Mouse (Mus musculus) cerebral cortex, adult 2 months (tissue): ENCODE data around the gene Vdr.

Experiments used
- WGBS: fragments of 180-500 bp; shearing (Covaris S2); methylation state at CpG from one replicate; pipeline ENCODE4 v1.1.7; 2018; 5-methylcytosine and 5-hydroxymethylcytosine counted together

Gene Vdr

DNA sequence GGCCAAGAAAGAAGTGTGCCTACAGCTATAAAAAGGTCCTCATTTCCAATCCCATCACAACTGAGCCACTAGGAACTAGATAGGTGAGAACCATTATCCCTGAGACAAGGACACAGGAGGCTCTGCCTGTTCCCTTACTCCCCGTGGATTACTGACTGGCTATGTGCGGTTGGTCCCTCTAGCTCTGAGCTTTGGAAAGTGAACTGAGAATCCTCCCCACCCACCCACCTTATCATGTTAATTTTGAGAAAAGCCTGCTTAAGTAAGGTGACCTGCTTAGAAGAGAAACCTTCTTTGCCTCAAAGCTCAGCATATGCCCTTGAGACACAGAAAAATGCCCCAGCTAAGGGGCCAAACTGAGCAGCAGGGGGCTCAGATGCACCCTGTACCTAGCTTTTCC is 81.0 kb downstream of the Vdr start:
- WGBS = 43% methylated on average over 2 of the region's 2 CpGs

DNA sequence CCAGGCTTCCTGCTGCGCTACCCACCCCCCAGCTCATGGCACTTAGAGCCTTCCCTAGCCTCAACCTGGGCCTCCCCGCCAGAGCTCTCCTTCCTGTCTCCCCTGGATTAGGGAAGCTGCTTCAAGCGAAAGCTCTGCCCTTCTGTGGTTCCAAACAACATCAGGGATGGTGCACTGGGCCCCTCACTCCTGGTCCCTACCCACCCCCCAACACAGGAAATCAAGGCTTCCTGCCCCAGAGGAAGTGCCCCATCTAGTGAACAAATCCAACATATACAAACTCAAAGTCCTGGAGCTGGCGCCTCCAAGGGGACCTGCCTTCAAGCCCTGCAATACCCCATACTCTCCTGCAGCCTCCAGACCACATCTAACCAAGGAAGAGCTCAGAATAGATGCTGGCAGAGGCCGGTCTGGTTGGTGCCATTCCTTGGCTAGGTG is 81.5 kb downstream of the Vdr start:
- 66% methylated on average over 5 of the region's 5 CpGs for WGBS

DNA sequence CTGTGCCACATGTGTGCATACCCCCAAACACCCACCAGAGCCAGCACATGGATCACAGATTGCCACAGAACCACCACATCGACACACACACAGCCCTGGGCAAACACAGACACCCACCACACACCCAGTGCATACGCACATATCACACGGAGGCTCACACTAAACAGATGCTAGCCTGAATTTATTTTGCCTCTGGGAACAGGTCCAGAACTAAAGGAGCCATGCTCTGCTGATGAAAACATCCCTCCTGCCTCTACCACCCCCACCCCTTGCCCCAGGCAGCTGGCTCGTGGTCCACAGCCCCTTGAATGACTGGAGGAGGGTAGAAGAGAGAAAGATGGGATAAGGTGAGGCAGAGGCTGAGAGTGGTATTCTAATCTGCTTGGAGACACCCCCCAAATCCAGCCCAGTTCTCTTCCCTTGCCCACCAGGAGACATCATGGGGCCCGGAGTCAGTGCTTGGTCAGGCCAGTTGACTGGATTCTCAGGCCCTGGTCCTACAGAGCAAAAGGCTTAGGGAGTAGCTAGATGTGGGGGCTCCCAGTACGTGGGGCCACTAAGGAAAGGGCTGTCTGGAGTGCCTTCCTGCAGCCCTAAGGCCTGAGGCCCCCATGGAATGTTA is 82.1 kb downstream of the Vdr start:
- 35% methylated on average over 6 of the region's 6 CpGs for WGBS

DNA sequence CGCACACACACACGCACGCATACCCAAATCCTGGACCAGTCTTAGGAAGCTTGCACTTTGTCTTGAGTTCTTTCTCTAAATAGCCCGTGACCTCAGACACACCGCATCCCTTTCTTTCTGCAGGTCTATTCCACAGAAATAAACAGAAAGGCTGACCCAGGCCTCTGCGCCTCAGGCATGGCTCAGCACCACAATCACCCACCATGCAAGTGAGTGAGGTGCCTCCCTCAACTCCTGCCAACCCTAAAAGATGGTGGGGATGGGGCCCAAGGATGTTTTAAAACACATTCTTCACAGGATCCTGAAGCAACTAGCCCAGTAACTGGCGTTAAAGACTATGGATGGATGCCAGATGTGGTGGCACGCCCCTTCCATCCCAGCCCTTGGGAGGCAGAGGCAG is 83.0 kb downstream of the Vdr start:
- 77% methylated on average over 8 of the region's 8 CpGs for WGBS

DNA sequence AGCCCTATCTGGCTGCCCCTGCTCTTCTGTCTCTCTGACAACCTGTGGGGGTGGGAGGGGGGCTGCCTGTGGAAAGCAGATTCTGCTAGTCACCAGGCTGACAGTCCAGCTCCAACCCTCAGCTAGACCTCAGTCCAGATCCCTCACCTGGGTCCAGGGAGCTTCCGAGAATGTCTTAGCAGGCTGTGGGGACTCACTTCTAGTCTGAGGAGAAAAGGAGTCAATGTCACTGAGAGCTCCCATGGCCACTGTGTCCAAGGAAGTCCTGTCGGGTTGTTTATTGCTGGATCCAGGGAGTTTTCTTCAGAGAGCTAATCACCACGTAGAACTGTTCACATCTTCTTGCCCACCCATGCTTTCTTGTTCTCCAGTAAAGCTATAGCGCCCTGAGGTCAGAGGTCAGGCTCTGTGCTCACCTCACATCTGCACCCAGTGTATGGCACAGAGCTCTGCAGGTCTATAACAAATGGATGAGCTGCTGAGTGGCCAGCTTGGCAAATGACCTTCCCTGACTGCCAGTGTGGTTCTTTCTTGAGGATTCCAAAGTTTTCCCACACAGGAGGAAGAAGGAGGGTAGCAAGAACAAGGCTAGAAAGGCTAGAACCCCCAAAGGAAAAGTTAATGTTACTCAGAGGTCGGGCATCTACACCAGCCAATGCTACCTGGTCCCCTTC is 83.7 kb downstream of the Vdr start:
- WGBS = 80% methylated on average over 5 of the region's 5 CpGs

DNA sequence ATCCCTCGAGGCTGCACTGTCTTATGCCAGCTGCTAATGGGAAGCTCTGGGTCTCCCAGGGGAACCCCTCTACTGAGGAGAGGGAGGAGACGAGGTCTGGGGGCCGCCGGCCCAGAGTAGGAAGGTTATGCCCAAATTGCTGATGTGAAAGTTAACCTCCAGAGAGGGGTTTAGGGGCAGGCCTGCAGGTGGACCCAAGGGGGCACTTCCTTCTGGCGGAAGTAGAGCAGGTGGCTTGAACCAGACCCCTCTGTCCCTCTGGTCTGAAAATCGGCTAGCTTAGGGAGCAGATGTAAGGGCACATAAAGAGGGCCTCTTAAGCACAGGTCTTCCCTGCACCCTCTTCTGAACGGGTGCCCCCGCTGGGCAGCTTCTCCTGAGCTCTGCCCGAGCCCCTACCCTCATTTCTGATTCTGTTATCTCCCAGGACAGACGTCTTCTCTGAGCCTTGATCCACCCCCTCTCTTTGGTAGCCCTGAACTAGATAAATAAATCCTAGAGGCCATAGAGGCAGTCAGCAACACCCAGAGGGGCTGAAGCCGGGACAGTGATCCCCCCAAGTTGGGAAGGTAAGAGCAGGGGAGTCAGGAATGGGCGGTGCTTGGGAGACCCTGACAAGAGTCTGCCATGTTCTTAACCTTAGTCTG is 84.4 kb downstream of the Vdr start:
- 72% methylated on average over 12 of the region's 12 CpGs for WGBS

DNA sequence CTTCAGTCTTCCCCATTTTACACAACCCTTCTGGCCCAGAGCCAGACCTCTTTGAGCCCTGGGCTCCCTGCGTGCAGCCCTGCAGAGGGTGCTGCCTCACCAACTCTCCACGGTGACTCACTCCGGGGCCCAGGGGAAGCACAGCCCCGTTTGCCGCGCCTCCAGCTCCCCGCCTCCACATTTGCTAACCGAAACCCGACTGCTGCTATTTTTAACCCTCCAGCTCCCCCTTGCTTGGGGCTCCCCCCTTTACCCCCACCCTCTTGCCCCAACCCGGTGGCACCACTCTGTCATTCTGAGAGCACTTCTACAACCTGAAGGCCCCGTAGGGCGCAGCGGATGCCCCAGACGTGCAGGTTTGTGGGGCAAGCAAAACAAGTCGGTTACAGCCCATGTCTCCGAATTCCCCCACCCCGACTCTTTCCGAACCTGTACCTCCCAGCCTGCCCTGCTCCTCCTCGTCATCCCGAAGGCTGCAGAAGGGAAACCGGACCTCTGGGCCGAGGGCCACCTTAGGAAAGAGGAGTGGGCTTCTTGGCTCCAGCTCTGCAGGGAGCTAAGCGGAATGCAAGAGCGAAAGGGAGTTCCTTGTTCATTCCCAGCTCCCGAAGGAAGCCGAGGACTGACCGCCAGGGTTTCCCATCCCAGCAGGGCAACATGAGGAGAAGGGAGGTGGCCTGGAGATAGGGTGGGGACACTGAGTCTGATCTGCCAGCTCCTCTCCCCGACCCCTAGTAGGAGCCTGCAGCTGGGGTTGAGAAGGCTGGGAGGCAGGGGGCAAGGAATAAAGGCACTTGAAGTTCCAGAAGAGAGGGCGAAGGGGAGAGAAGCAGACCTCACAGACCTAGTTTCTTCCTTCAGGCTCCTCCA is 85.1 kb downstream of the Vdr start:
- WGBS = 16% methylated on average over 29 of the region's 29 CpGs

DNA sequence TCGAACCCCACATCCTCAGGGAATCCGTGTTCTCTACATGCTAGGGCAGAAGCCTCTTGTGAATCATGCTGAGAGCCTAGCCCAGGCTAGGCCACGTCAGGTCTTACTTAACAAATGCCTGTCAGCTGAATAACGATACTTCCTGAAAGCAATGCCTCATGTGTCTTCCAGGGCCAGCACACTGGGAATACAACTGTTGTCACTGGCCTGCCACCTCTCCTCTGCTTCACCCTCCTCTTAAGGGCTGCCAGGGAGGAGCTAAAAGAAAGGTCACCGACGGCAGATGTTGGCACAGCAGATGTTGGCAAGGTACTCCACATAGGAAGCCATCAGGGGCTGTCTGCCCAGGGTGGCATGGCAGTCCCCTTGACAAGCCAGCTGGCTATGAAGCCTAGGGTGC is 86.4 kb downstream of the Vdr start:
- 63% methylated on average over 6 of the region's 6 CpGs for WGBS

DNA sequence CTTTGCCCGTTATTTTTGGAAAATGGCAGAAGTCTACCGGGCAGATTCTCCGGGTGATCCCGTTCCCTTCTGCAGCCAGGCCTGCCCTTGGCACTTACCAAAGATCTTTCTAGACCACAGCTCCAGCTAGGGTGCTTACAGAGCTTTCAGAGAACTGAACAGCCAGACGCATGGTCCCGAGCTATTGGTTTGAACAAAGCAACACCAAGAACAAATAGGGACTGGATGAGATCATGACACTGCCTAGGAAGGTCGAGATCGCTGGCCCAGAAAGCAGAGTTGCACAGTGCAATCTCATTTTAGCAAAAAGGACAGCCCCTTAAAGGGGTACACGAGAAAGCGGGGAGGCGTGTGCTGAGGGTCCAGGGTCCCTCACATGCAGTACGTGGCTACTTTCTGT is 87.0 kb downstream of the Vdr start:
- 64% methylated on average over 12 of the region's 12 CpGs for WGBS

DNA sequence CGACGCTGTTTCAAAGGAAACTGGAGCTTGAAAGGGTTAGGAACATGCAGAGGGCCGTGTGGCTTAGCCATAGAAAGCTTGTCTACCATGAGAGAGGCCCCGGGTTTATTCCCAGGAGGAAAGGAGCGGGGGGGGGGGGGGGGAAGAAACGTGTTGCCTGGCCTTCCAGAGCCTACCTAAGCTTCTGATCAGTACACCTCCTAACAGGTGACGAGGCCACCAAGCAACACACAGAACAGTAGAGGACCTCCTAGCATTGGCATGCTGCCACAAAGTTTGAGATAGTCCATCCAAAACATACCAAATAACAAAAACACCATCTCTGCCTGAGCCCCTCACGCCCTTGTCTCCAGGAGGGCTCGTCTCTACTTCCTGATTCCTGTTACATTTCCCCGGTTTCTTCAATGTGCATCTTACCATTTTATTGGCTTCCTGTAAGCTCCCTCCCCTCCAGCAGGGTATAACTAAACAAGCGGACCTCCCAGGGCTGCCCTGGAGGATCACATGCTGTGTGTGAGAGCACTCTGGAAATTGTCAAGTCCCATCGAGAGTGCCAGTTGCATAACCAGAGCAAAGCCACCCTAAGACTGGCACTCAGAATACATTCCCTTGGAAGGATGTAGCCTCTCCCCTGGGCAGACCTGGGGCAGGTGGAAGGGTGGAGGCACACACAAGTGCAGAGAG is 87.7 kb downstream of the Vdr start:
- 52% methylated on average over 12 of the region's 12 CpGs for WGBS

DNA sequence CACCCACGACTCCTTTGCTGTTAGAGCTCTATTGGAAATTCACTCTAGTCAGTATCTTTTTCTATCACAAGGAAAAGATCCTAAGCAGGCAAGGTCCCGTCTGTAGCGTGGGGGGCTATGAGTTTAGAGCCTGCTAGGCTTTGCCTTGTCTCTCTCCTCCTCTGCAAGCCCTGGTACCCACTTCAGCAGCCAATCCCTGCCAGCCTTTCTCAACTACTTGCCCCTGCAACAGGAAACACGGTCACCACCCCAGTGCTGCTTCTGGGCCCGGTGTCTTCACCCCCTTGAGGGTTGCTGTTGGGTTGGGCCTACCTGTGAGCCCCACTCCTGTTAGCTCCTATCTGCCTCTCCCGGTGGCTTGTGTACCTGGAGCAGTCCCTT is 88.5 kb downstream of the Vdr start:
- 69% methylated on average over 6 of the region's 6 CpGs for WGBS

DNA sequence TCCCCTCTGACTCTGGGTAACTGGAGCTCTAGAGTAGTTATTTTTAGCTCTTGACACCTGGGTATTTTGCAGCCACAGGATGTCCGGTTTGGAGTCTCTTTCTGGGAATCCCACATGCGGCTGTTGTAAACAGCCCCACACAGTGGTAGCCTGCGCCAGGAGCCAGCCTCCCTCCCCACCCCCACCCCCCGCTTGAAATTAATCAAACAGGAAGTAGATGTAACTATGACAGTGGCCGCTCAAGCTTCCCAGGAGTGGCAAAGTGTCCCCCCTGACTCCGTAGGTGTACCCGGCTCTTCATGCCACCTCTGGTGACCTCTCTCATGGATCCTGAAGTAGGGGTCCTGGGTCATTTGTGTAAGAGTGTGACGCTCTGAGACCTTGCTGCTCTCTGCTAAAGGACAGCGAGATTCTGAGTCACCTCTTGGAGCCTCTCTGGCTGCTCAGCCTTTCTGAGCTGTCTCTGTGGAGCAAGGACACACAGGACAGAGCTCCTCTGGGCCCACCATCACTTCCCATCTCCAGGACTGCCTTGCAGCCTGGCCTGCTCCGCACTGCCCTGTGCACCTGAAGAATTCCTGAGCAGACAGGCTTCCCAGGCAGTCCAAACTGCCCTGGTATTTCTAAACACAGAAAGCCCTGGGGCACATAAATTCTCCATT is 89.0 kb downstream of the Vdr start:
- 51% methylated on average over 10 of the region's 10 CpGs for WGBS

DNA sequence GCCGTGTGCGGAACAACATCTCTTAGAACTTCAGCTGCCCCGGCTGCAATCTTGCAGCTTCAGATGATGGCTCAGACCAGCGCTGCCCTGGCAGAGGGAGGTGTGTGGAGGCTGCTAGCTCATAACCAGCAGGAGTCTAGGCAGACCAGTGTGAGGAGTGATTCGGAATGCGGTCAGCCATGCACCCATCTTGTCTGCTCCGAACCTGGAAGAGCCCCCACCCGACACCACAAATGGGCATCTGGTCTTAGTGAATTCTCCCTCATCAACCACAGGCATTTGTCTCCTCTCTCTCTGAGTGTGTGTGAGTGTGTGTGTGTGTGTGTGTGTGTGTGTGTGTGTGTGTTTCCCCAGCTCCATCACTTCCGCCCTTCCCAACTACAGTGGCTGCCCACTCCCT is 90.5 kb downstream of the Vdr start:
- 73% methylated on average over 9 of the region's 9 CpGs for WGBS

DNA sequence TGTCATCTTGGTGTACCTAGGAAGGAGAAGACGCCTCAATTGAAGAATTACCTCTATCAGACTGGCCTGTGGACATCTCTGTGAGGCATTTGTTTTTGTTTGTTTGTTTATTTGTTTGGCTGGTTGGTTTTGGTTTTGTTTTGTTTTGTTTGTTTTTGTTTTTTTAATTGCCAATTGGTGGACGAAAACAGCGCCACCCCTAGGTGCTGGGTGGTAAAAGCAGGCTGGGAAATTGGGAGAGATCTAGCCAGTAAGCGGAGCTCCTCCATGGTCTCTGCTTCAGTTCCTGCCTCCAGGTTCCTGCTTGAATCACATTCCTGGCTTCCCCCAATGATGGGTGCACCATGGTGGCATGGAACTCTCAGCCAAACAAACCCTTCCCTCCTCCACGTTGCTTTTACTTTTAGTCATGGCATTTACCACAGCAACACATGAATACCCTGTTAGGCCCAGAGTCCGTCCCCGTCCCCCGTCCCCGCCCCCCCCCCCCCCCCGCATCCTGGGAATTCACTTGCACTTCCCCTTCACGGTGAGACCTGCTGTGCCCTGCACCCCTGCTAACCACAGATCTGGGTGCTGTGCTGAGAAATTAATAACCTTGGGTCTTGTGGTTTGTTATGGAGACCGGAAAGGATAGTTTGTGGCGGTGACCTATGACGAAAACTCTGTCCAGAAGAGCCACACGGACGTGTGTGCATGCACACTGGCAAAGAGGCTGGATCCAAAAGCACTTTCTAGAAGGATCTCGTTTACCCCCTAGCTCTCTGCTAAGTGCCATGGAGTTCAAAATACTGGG is 94.0 kb downstream of the Vdr start:
- 89% methylated on average over 17 of the region's 17 CpGs for WGBS

DNA sequence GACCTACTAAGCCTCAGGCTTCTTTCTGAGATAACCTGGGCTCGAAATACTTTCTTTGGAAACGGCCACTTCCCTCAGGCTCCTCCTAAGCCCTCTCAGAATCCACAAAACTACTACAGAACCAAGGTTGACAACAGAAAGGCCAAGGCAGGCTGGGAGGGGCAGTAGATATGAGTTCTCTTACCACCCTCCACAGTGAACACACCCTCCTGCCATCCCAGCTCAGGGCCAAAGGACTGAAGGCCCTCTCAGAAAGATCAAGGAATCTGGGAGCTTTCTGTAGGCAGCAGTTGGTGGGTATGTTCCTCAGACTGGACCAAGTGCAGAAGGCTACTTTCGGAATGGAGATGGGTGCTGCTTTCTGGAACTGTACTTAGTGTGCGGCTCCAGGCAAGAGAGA is 95.2 kb downstream of the Vdr start:
- 93% methylated on average over 4 of the region's 4 CpGs for WGBS

DNA sequence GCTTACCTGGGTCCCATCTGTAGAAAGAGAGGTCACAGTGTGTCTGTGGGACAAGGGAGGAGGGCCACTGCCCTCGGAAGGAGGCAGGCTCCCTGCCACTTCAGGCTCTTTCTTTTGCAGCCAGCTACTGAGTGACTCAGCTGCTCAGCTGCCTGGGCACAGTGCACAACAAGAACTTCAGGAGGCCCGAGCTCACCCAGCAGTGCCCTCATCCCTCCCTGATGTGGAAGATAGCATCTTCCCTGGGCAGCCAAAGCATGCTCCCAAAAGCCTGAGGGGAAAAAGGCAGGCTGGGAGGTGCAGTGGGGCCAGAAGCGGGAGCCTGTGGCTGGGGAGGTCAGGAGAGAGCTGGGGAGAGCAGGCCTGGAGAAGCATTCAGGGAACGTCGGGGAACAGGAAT is 95.7 kb downstream of the Vdr start:
- 51% methylated on average over 5 of the region's 5 CpGs for WGBS

DNA sequence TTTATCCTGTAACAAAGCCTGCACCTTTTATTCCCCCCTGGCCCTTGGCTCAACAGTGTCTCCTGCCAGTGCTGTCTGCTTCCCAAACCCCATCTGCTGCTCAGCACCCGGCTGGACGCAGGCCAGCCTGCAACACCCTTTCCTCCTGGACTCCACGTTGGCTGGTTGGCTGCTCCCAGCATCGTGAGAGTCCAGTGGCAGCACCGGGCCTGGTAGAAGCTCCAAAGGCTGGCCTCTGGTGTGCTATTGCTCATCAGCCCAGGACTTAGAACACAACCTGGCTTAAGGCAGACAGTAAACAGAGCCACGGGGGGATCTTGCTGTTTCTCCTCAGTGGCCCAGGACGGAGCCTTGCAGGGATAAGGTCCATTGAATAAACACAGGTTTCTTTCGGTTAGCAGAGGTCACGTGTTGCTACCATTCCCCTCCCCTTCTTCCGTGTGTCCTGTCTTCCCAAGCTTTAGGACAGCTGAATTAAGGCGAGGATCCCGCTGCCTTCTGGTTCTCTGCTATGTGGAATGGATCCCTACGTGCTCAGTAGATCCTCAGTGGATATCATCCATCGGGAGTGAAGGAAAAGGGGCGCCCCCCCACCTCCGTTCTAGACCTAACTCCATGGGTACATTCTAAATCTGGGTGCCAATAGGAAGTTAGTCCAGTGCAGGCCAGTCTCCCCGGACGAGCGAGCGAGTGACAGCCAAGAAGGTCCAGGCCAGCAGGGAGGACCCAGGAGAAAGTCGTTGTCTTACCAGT is 96.8 kb downstream of the Vdr start:
- WGBS = 54% methylated on average over 21 of the region's 21 CpGs

DNA sequence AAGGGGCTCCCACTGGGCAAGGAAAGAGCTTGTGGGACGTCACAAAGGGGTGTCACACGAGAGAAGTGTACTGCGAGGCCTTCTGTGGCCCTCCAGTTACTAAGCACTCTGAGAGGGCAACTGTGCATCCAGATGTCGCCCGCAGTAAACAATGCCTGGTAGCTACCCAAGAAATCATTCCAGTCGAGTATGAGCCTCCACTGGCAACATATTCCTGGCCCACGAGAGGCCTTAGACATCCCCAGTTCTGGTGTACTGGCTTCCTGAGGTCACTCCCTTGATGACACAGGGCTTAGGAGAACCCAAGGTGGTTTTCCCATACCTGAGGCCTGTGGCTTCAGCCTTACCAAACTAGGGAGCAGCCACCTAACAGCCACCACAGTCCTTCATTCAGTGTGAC is 97.6 kb downstream of the Vdr start:
- WGBS = 49% methylated on average over 7 of the region's 7 CpGs

DNA sequence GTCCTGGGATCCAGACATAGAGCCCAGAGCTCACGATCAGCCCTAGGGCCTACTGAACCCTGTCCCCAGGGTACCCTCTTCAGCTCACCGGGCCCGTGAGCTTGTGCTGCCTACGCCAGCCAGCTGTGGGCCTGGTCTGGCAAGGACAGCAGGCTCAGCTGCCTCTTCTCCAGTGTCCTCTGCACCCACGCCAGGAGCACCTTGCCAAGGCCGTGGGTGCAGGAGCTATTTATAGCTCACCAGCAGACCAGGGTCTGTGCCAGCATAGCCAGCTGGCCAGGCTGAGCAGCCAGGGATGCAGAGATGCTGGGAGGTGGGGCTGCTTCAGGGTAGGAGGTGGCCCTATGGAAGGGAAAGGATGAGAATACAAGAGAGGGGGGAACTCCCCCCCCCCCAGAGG is 98.3 kb downstream of the Vdr start:
- 20% methylated on average over 6 of the region's 6 CpGs for WGBS

DNA sequence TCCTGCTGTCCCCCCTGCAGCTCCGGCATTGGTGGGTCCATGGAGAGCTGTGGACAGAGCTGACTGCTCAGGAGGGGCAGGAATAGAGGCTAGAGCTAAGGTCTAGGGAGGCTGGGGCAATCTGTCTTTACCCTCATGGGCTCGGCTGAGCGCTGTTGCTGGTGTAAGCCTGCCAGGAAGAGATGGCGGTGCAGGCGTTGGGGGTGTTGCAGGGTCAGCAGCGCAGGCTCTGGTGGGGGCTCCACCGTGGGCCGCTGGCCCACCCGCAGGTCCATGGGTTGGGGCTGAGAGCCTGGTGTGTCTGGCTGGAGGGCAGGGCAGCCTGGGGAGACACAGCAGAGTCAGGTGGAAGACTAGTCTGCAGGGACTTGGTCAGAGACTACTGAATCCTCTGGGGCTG is 99.1 kb downstream of the Vdr start:
- 91% methylated on average over 9 of the region's 9 CpGs for WGBS
